Mouse (Mus musculus) liver, embryonic 12.5 days (tissue): Measurements from ENCODE around the gene Sp2. TPM values are rescaled to one million over a fixed set of nuclear protein-coding genes. Genes with fewer than 3 reads are reported as not detected.

Experiments
- ATAC-seq: fragments of 200-750 bp; cut with Nextera tagmentation; 2 replicates; pipeline ENCODE4 v1.8.0; 2017; ENCODE audit warnings: moderate number of reproducible peaks, mild to moderate bottlenecking, moderate library complexity
- H3K27ac ChIP-seq: fragments of 300-500 bp; sonication (generic); 2 replicates; pipeline ENCODE4 v1.5.1; 2016; ENCODE audit warnings: mild to moderate bottlenecking
- H3K27me3 ChIP-seq: fragments of 300-500 bp; sonication (generic); replicated peaks from 2 replicates; pipeline ENCODE4 v1.6.1; 2016; ENCODE audit warnings: mild to moderate bottlenecking, moderate library complexity
- H3K36me3 ChIP-seq: fragments of 300-500 bp; sonication (generic); 2 replicates; pipeline ENCODE4 v1.6.1; 2016; ENCODE audit warnings: mild to moderate bottlenecking, moderate library complexity
- H3K4me1 ChIP-seq: fragments of 300-500 bp; sonication (generic); 2 replicates; pipeline ENCODE4 v1.6.1; 2016
- H3K4me2 ChIP-seq: fragments of 300-500 bp; sonication (generic); 2 replicates; pipeline ENCODE4 v1.6.1; 2016; ENCODE audit warnings: mild to moderate bottlenecking, moderate library complexity
- H3K4me3 ChIP-seq: fragments of 300-500 bp; sonication (generic); 2 replicates; pipeline ENCODE4 v1.5.1; 2016; ENCODE audit warnings: mild to moderate bottlenecking, moderate library complexity
- H3K9ac ChIP-seq: fragments of 300-500 bp; sonication (generic); 2 replicates; pipeline ENCODE4 v1.6.1; 2016; ENCODE audit warnings: mild to moderate bottlenecking, moderate library complexity
- H3K9me3 ChIP-seq: fragments of 300-500 bp; sonication (generic); replicated peaks from 2 replicates; pipeline ENCODE4 v1.6.1; 2016; ENCODE audit warnings: mild to moderate bottlenecking, moderate library complexity
- WGBS: fragments of 180-500 bp; shearing (Covaris S2); methylation state at CpG from one replicate; pipeline ENCODE4 v1.1.7; 2016; ENCODE audit not compliant: insufficient replicate concordance; 5-methylcytosine and 5-hydroxymethylcytosine counted together
- polyA plus RNA-seq: library from polyadenylated mRNA; unstranded; fragments of >200 nt; fragmentation: Nextera tagmentation; extraction: Ambion mirVana; gene quantifications from 2 replicates; pipeline ENCODE4 v1.2.1, GENCODE M21; 2016

Sp2 gene
- 15.5 and 18.5 TPM in 2 replicates for polyA plus RNA-seq

GRCm38 (mm10) chr11:96982859-96983258, at the start of gene Sp2:
Sp2 (minus strand) TSS chr11:96982959.
- 68% methylated on average over 7 of the region's 7 CpGs for whole genome bisulfite sequencing
- Histone ChIP-seq H3K36me3 (no peaks in the 10 kb centered on the region), H3K9ac (no peak within 1 kb of the TSS), H3K4me3 (no peak within 1 kb of the TSS), H3K27ac (no peak within 1 kb of the TSS), H3K27me3 (peaks cover 53% of the 10 kb centered on the region), H3K4me2 (no peak within 1 kb of the TSS), H3K9me3 (no peaks in the 10 kb centered on the region), H3K4me1 (peaks cover 40% of the 10 kb centered on the region)
- no peak for ATAC-seq

GRCm38 (mm10) chr11:97032499-97032898, 49.7 kb upstream of the Sp2 start:
- no peak overlapping the region for H3K27ac ChIP-seq
- WGBS = 74% methylated on average over 4 of the region's 4 CpGs

GRCm38 (mm10) chr11:97031977-97032376, 49.2 kb upstream of the Sp2 start:
- Histone ChIP-seq H3K4me3 (no peak overlapping the region), H3K9ac (no peak overlapping the region), H3K36me3 (peaks cover 7% of the 10 kb centered on the region; the same call in 1 of the 2 replicates), H3K9me3 (no peaks in the 10 kb centered on the region), H3K4me1 (peaks cover 20% of the 10 kb centered on the region), H3K27ac (no peak overlapping the region), H3K27me3 (0 out of 2 replicates have a peak, but pooled peaks cover 8% of the 10 kb centered on the region), H3K4me2 (no peak overlapping the region)
- WGBS = 77% methylated on average over 12 of the region's 12 CpGs
- ATAC-seq = no peak

More at GRCm38 (mm10) chr11:97032499-97032898, 49.7 kb upstream of the Sp2 start:
- H3K9me3 ChIP-seq = no peaks in the 10 kb centered on the region
- 0 out of 2 replicates have a peak, but pooled peaks cover 8% of the 10 kb centered on the region for H3K27me3 ChIP-seq
- H3K4me1 ChIP-seq = peaks cover 20% of the 10 kb centered on the region
- peaks cover 7% of the 10 kb centered on the region; the same call in 1 of the 2 replicates for H3K36me3 ChIP-seq
- H3K4me2 ChIP-seq = no peak overlapping the region
- no peak overlapping the region for H3K4me3 ChIP-seq
- H3K9ac ChIP-seq = no peak overlapping the region
- no peak for ATAC-seq

GRCm38 (mm10) chr11:97030426-97030825, 47.7 kb upstream of the Sp2 start:
- no peaks in the 10 kb centered on the region for H3K9me3 ChIP-seq
- peak; percentile 2; the same call in 1 of the 2 replicates for ATAC-seq
- H3K4me1 ChIP-seq = peaks cover 29% of the 10 kb centered on the region
- 24% methylated on average over 15 of the region's 15 CpGs for WGBS
- peaks cover 7% of the 10 kb centered on the region; the same call in 1 of the 2 replicates for H3K36me3 ChIP-seq
- peak overlapping the region; percentile 57; the same call in 1 of the 2 replicates for H3K27ac ChIP-seq
- peak overlapping the region; percentile 65 for H3K4me3 ChIP-seq
- H3K27me3 ChIP-seq = peaks cover 14% of the 10 kb centered on the region
- H3K9ac ChIP-seq = peak overlapping the region; percentile 71
- peak overlapping the region; percentile 69 for H3K4me2 ChIP-seq

- peak within 1 kb of the TSS; percentile 57 for H3K27ac ChIP-seq
- H3K27me3 ChIP-seq = peaks cover 20% of the 10 kb centered on the region
- peak within 1 kb of the TSS; percentile 71 for H3K9ac ChIP-seq
- H3K9me3 ChIP-seq = no peaks in the 10 kb centered on the region
- H3K4me3 ChIP-seq = peak within 1 kb of the TSS; percentile 65
- peaks cover 31% of the 10 kb centered on the region for H3K4me1 ChIP-seq
- WGBS = 4% methylated on average over 25 of the region's 25 CpGs
- peak within 1 kb of the TSS; percentile 69 for H3K4me2 ChIP-seq
- peaks cover 7% of the 10 kb centered on the region; the same call in 1 of the 2 replicates for H3K36me3 ChIP-seq
- ATAC-seq = peak; percentile 74
Observed at GRCm38 (mm10) chr11:97029686-97030417, 47.1 kb upstream of the Sp2 start, which contains the start of gene Scrn2. Scrn2 (plus strand) TSS chr11:97029938.

GRCm38 (mm10) chr11:97025721-97026344, 43.1 kb upstream of the Sp2 start:
- peak; percentile 36; the same call in 1 of the 2 replicates for ATAC-seq
- 13% methylated on average over 17 of the region's 17 CpGs for WGBS
- H3K4me2 ChIP-seq = peak overlapping the region; percentile 72

GRCm38 (mm10) chr11:97024977-97025376, 42.2 kb upstream of the Sp2 start:
- Histone ChIP-seq H3K4me2 (no peak overlapping the region), H3K36me3 (no peaks in the 10 kb centered on the region), H3K4me3 (no peak overlapping the region), H3K27me3 (peaks cover 69% of the 10 kb centered on the region), H3K27ac (no peak overlapping the region), H3K9me3 (no peaks in the 10 kb centered on the region), H3K4me1 (peaks cover 38% of the 10 kb centered on the region), H3K9ac (no peak overlapping the region)
- ATAC-seq = no peak
- 35% methylated on average over 10 of the region's 10 CpGs for WGBS

More at GRCm38 (mm10) chr11:97025721-97026344, 43.1 kb upstream of the Sp2 start:
- H3K9me3 ChIP-seq = no peaks in the 10 kb centered on the region
- H3K27ac ChIP-seq = peak overlapping the region; percentile 56
- peak overlapping the region; percentile 65 for H3K9ac ChIP-seq
- H3K4me3 ChIP-seq = peak overlapping the region; percentile 36
- peaks cover 47% of the 10 kb centered on the region for H3K4me1 ChIP-seq
- H3K27me3 ChIP-seq = peaks cover 60% of the 10 kb centered on the region
- H3K36me3 ChIP-seq = no peaks in the 10 kb centered on the region

GRCm38 (mm10) chr11:97021873-97022484, 39.2 kb upstream of the Sp2 start:
- ATAC-seq = peak; percentile 52; the same call in 1 of the 2 replicates
- H3K4me2 ChIP-seq = peak overlapping the region; percentile 78
- under 1% methylated on average over 50 of the region's 50 CpGs for WGBS
- H3K9me3 ChIP-seq = no peaks in the 10 kb centered on the region
- peaks cover 41% of the 10 kb centered on the region for H3K4me1 ChIP-seq
- peaks cover 90% of the 10 kb centered on the region for H3K27me3 ChIP-seq
- H3K4me3 ChIP-seq = peak overlapping the region; percentile 59
- peak overlapping the region; percentile 60 for H3K9ac ChIP-seq
- no peak overlapping the region for H3K27ac ChIP-seq
- no peaks in the 10 kb centered on the region for H3K36me3 ChIP-seq

GRCm38 (mm10) chr11:97021121-97021765, 38.5 kb upstream of the Sp2 start:
- Histone ChIP-seq H3K9ac (no peak overlapping the region), H3K27ac (no peak overlapping the region), H3K4me1 (peaks cover 40% of the 10 kb centered on the region), H3K36me3 (no peaks in the 10 kb centered on the region), H3K9me3 (no peaks in the 10 kb centered on the region), H3K4me2 (peak overlapping the region; percentile 78), H3K27me3 (peaks cover 98% of the 10 kb centered on the region), H3K4me3 (peak overlapping the region; percentile 59)
- no peak for ATAC-seq
- 3% methylated on average over 27 of the region's 27 CpGs for WGBS

GRCm38 (mm10) chr11:97019345-97019708, 36.6 kb upstream of the Sp2 start:
- Histone ChIP-seq H3K4me3 (0 out of 2 replicates have a peak overlapping the region, but pooled peaks have one; percentile 28), H3K4me2 (peak overlapping the region; percentile 56; the same call in 1 of the 2 replicates), H3K9ac (no peak overlapping the region), H3K27ac (no peak overlapping the region), H3K36me3 (no peaks in the 10 kb centered on the region), H3K27me3 (peaks cover 98% of the 10 kb centered on the region), H3K4me1 (peaks cover 30% of the 10 kb centered on the region), H3K9me3 (no peaks in the 10 kb centered on the region)
- WGBS = 9% methylated on average over 13 of the region's 13 CpGs
- ATAC-seq = no peak
